Mouse (Mus musculus) kidney, adult 2 months (tissue): Measurements from ENCODE around the gene Dnajc22. TPM values are rescaled to one million over a fixed set of nuclear protein-coding genes. Genes with fewer than 3 reads are reported as not detected.

Experiments
- DNase-seq: peaks from one replicate; pipeline ENCODE4 v3.0.0; 2021
- H3K27ac ChIP-seq: fragments of 200-500 bp; 2 replicates; pipeline ENCODE4 v1.5.1; 2012; ENCODE audit warnings: low read depth, low read length, control low read depth, inconsistent platforms; ENCODE audit not compliant: insufficient read depth
- H3K27me3 ChIP-seq: fragments of 200-500 bp; replicated peaks from 2 replicates; pipeline ENCODE4 v1.6.1; 2012; ENCODE audit warnings: mild to moderate bottlenecking, moderate library complexity, low read length, inconsistent platforms; ENCODE audit not compliant: control insufficient read depth, insufficient read depth
- H3K36me3 ChIP-seq: fragments of 200-500 bp; 2 replicates; pipeline ENCODE4 v1.6.1; 2012; ENCODE audit warnings: mild to moderate bottlenecking, moderate library complexity, low read length, inconsistent platforms; ENCODE audit not compliant: control insufficient read depth, insufficient read depth
- H3K4me1 ChIP-seq: fragments of 200-500 bp; 2 replicates; pipeline ENCODE4 v1.6.1; 2011; ENCODE audit warnings: low read length; ENCODE audit not compliant: control insufficient read depth, insufficient read depth
- H3K4me3 ChIP-seq: fragments of 200-500 bp; 2 replicates; pipeline ENCODE4 v1.5.1; 2011; ENCODE audit warnings: mild to moderate bottlenecking, low read depth, low read length, control low read depth; ENCODE audit not compliant: insufficient read depth
- CTCF ChIP-seq: fragments of 200-500 bp; conservative IDR thresholded peaks from 2 replicates; pipeline ENCODE4 v1.5.1; 2011; ENCODE audit warnings: low read depth, mild to moderate bottlenecking, control low read depth, low read length, moderate library complexity, mixed read lengths; ENCODE audit not compliant: insufficient read depth, insufficient read length
- POLR2A ChIP-seq: fragments of 200-500 bp; IDR thresholded peaks from one replicate; pipeline ENCODE4 v1.6.1; 2011; ENCODE audit warnings: low read depth, low read length, control low read depth
- WGBS: fragments of 180-500 bp; shearing (Covaris S2); methylation state at CpG from one replicate; pipeline ENCODE4 v1.1.7; 2018; 5-methylcytosine and 5-hydroxymethylcytosine counted together
- polyA plus RNA-seq: library from polyadenylated mRNA; depleted of rRNA; stranded (reverse); fragments of >200 nt; gene quantifications from 2 replicates; pipeline ENCODE4 v1.2.3, GENCODE M21; 2012

The Dnajc22 gene
- polyA plus RNA-seq, 1 experiment: 49.9 TPM

DNA sequence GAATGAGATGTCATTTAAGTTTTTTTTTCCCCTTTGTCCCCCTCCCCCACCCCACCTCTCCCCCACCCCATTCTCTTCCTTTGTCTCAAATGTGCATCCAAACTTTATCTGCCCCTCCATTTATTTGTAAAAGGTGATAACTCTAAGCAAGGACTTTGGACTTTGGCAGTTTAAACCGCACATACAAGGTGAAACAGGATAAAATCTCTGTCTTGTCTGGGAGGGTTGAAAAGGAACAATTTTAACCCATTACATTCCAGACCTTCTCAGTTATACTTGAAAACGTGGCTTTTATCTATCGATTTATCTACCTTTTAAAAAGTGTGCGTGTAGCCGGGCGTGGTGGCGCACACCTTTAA lies 22.1 kb downstream of the Dnajc22 start:
- Histone ChIP-seq H3K4me1 (no peaks in the 10 kb centered on the region; the same call in 1 of the 2 replicates), H3K27me3 (no peaks in the 10 kb centered on the region), H3K4me3 (no peak overlapping the region), H3K27ac (no peak overlapping the region), H3K36me3 (no peaks in the 10 kb centered on the region)
- no peak for TF ChIP-seq POLR2A
- no peak for TF ChIP-seq CTCF
- no peak for DNase-seq
- 82% methylated on average over 7 of the region's 7 CpGs for WGBS

DNA sequence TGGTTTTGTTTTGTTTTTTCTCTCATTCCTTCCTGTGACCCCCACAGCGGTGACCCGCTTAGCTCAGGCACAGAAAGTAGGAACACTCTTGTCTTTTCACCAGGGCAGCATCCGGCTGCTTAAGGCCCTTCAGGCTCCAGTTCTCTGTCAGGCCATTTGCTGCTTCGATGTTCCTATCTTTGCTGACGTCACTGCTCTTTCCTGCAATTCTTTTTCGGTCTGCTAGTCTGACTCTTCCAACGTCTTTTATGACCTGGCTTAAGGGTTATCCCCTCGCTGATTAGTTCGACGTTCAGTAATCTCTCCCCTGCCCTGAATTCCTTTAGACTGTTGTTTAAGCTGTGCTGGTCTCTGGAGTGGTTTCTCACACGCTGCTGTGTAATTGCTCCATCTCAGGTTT lies 23.6 kb downstream of the Dnajc22 start:
- no peak overlapping the region for H3K27ac ChIP-seq

DNA sequence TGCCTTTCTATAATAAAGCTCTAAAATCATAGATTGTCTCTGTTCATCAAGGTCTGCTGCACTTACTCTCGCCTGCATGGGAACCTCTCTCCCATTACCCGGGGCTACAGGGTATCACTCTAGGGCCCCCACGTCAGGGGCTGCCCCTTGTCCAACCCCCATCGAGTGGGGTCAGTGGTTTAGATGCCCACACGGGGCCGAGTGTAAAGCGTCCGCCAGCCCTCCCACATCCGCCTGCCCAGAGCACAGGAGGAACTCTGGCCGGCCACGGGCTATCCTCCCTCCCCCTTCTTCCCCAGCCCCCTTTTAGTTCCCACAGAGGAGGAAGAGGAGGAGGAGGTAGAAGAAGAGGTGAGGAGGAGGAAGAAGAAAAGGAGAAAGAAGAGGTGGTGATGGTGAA lies 27.8 kb downstream of the Dnajc22 start:
- WGBS: 31% methylated on average over 11 of the region's 11 CpGs
- no peaks in the 10 kb centered on the region; the same call in 1 of the 2 replicates for H3K4me1 ChIP-seq
- H3K4me3 ChIP-seq: no peak overlapping the region
- no peak for DNase-seq
- no peaks in the 10 kb centered on the region for H3K27me3 ChIP-seq
- no peaks in the 10 kb centered on the region for H3K36me3 ChIP-seq
- H3K27ac ChIP-seq: no peak overlapping the region
- no peak for TF ChIP-seq CTCF
- no peak for TF ChIP-seq POLR2A

More for the DNA sequence above, 23.6 kb downstream of the Dnajc22 start:
- Histone ChIP-seq H3K4me3 (no peak overlapping the region), H3K36me3 (no peaks in the 10 kb centered on the region), H3K4me1 (no peaks in the 10 kb centered on the region; the same call in 1 of the 2 replicates), H3K27me3 (no peaks in the 10 kb centered on the region)
- 43% methylated on average over 11 of the region's 11 CpGs for WGBS
- no peak for DNase-seq
- TF ChIP-seq CTCF (no peak), POLR2A (no peak)

DNA sequence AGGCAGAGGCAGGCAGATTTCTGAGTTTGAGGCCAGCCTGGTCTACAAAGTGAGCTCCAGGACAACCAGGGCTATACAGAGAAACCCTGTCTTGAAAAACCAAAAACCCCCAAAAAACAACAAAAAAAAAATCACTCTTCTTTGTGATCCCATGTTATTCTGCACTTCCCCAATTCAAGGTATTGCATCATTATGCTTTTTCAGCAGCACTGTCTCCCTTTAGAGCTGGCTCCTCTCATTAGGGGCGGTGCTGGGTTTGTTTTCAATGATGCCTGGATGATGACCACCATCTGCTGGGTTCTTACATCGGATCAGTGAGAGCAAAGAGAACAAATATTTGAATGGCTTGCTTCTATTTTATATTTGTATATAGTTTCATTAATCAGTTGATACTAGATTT lies 29.7 kb downstream of the Dnajc22 start:
- no peak overlapping the region for H3K4me3 ChIP-seq
- TF ChIP-seq POLR2A (no peak), CTCF (no peak)
- H3K27me3 ChIP-seq: no peaks in the 10 kb centered on the region
- no peak overlapping the region for H3K27ac ChIP-seq
- H3K4me1 ChIP-seq: no peaks in the 10 kb centered on the region; the same call in 1 of the 2 replicates
- 77% methylated on average over 2 of the region's 2 CpGs for WGBS
- no peak for DNase-seq
- H3K36me3 ChIP-seq: no peaks in the 10 kb centered on the region

DNA sequence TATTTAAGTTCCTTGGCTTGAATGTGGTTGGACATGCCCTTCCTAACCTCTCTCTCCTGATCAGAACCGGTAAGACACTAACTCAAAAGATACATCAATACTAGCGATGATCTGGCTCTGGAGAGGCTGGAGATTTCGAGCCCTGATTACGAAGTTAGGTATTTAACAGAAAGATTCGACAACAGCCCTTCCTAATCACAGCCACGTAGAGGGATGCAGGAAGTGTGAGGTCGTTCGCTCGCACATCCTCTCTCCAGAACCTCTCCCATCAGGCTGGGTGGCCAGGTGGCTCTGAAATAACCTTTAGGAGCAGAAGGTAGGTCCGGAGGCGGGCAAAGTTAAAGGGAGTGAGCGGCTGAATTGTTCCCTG lies 32.7 kb downstream of the Dnajc22 start, which contains the start of gene Spats2:
Gene Spats2 (plus strand): TSS at position 206 of the 370 bp plus-strand sequence.
- DNase-seq: no peak
- under 1% methylated on average over 12 of the region's 12 CpGs for WGBS
- peak within 1 kb of the TSS; percentile 86 for H3K27ac ChIP-seq
- peak within 1 kb of the TSS; percentile 83 for H3K4me3 ChIP-seq
- no peak for TF ChIP-seq POLR2A
- TF ChIP-seq CTCF: no peak
- H3K36me3 ChIP-seq: no peaks in the 10 kb centered on the region
- H3K27me3 ChIP-seq: no peaks in the 10 kb centered on the region
- no peaks in the 10 kb centered on the region; the same call in 1 of the 2 replicates for H3K4me1 ChIP-seq

DNA sequence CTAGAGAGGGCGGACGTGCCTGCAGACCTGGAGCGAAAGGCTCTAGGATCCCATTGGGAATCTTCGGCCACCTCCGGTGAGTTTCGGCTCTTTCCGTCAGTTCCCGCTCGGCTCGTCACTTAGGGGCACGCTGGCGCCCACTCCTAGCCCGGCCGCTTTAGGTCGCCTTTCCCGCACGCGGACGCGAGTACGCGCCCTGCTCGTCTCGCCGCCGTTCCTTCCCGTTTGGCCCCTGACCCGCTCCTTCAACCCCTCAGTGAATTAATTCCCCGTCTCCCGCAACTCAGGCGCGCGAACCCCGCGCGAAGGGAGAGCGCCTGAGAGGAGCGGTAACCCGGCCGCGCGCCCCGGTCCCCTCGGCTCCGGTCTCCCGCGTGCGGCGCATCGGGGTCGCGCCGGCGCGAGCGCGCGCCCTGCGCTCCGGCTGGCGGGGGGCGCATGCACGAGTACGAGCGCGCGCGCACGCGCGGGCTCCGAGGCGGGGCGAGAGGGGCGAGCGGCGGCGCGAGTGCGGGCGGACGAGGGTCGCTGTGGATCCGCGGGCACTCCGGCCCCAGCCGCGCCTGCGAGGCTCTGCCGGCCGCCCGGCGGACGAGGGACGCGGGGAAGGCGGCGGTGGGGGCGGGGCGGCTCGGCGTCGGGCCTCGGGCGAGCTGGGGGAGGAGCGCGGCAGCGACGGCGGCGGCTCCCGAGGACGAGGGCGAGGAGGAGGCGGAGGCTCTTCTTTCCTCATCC lies 33.3 kb downstream of the Dnajc22 start:
- Histone ChIP-seq H3K27ac (peak overlapping the region; percentile 86), H3K4me3 (peak overlapping the region; percentile 83), H3K27me3 (no peaks in the 10 kb centered on the region), H3K36me3 (no peaks in the 10 kb centered on the region), H3K4me1 (no peaks in the 10 kb centered on the region; the same call in 1 of the 2 replicates)
- TF ChIP-seq POLR2A (no peak), CTCF (no peak)
- WGBS: under 1% methylated on average over 114 of the region's 115 CpGs
- DNase-seq: peak; percentile 91

DNA sequence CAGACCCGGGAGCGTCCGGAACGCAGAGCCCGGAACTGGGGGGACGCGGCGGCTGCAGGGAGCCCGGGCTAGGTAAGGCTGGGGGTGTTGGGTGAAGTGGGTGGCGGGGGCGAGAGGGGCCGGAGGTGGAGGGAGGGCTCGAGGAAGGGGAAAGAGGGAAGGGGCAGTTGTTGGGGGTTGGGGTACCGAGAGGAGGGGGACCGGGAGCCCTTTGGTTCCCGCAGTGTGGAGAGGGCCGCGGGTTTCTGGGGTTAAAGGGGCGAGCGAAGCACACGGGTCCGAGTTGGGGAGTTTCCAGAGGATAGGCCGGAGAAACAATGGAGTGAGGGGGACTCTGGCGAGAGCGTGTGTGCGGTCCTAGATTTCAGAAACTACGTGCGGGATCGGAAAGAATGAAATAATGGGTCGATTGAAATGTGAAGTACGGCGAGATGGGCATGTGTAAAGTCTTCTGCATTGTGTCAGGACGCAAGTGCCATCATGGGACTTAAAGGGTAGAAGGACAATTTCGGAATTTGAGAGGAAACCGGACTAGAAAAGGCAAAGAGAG lies 33.9 kb downstream of the Dnajc22 start:
- Histone ChIP-seq H3K4me1 (no peaks in the 10 kb centered on the region; the same call in 1 of the 2 replicates), H3K27ac (no peak overlapping the region), H3K36me3 (no peaks in the 10 kb centered on the region), H3K4me3 (peak overlapping the region; percentile 83), H3K27me3 (no peaks in the 10 kb centered on the region)
- TF ChIP-seq POLR2A (no peak), CTCF (no peak)
- DNase-seq: peak; percentile 8
- WGBS: 3% methylated on average over 34 of the region's 35 CpGs
